Comparison of ENCODE assay signal across 10 mouse cellular contexts in the genomic region with DNA sequence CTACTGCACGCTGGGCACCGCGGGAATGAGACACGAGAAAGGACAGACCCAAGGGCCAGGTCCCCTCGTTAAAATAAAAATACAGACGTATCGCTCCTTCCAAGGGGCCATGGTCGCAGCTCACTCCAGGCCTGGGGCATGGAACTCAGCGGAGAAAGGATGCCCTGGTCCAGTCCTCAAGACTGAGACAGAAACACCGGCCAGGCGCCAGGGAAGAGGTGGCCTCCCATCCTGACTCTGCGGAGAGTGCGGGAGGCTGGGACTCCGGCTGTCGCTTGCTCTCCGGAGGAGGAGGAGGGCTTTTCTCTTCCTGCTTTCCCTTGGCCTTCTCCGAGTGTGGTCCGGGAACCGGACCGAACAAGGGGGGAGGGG. TPM values are rescaled to one million over a fixed set of nuclear protein-coding genes. Genes with fewer than 3 reads are reported as not detected.
DNase-seq lines count a peak whose midpoint lies in the region; ATAC-seq and TF ChIP-seq lines count a peak whose summit lies in the region.
"Had no signal": no experiment of that assay in that cellular context is flagged by ENCODE, and none has a peak within 500 bp of the region (broad histone marks: within the 10 kb centered on the region; RNA-seq: fewer than 3 reads in every experiment).

No protein-coding gene starts in this region.

- H3K9me3 ChIP-seq in heart, postnatal 0 days (replicated peaks; ENCODE audit: control insufficient read depth, low read length), result no peaks in the 10 kb centered on the region
- H3K9me3 ChIP-seq in midbrain, embryonic 10.5 days (replicated peaks), result no peaks in the 10 kb centered on the region

- TF ChIP-seq CTCF in bone marrow macrophage, adult 2 months (IDR thresholded peaks at IDR 0.05; ENCODE audit: low read depth, low read length), result no peak
- TF ChIP-seq CTCF in heart, postnatal 0 days (IDR thresholded peaks at IDR 0.05; ENCODE audit: low read depth), result no peak

- H3K27ac ChIP-seq in bone marrow macrophage, adult 2 months (ENCODE audit: insufficient read depth, low read depth, low read length), result no peak overlapping the region
- H3K27ac ChIP-seq in heart, postnatal 0 days (ENCODE audit: low read depth), result no peak overlapping the region
- peak overlapping the region; percentile 78 for H3K27ac ChIP-seq in midbrain, embryonic 10.5 days (replicated peaks)

- H3K36me3 ChIP-seq in heart, postnatal 0 days (replicated peaks; ENCODE audit: control insufficient read depth, insufficient read depth, low read length), result no peaks in the 10 kb centered on the region
- no peaks in the 10 kb centered on the region for H3K36me3 ChIP-seq in midbrain, embryonic 10.5 days

- peak overlapping the region; percentile 2 for H3K4me3 ChIP-seq in bone marrow macrophage, adult 2 months (ENCODE audit: insufficient read depth, low read length)
- H3K4me3 ChIP-seq in heart, postnatal 0 days (ENCODE audit: low read depth, low read length), result peak overlapping the region; percentile 37
- peak overlapping the region; percentile 52 for H3K4me3 ChIP-seq in midbrain, embryonic 10.5 days

- no peak for TF ChIP-seq EP300 in heart, postnatal 0 days (IDR thresholded peaks at IDR 0.05; ENCODE audit: low read depth)

- H3K4me2 ChIP-seq in heart, postnatal 0 days (ENCODE audit: low read depth, low read length), result peak overlapping the region; percentile 55; the same call in 1 of the 2 replicates

- no peak for TF ChIP-seq POLR2A in bone marrow macrophage, adult 2 months (IDR thresholded peaks at IDR 0.05; ENCODE audit: borderline replicate concordance, low read depth, low read length)

- H3K9ac ChIP-seq in heart, postnatal 0 days (replicated peaks; ENCODE audit: low read depth, low read length), result no peak overlapping the region

- H3K27me3 ChIP-seq in heart, postnatal 0 days (ENCODE audit: control insufficient read depth, insufficient read depth, low read length), result peaks cover 99% of the 10 kb centered on the region
- peaks cover 100% of the 10 kb centered on the region for H3K27me3 ChIP-seq in midbrain, embryonic 10.5 days (ENCODE audit: low read depth, poor library complexity, severe bottlenecking)

- no peak for ATAC-seq in heart, postnatal 0 days (ENCODE audit: insufficient read depth, low read depth)

- WGBS in heart, postnatal 0 days, result 3% methylated on average over 20 of the region's 20 CpGs
- 0% methylated on average over 20 of the region's 20 CpGs for WGBS in midbrain, embryonic 10.5 days

- H3K4me1 ChIP-seq in bone marrow macrophage, adult 2 months (ENCODE audit: control insufficient read depth, insufficient read depth, low read length), result no peaks in the 10 kb centered on the region; the same call in 1 of the 2 replicates
- H3K4me1 ChIP-seq in heart, postnatal 0 days (ENCODE audit: control insufficient read depth, insufficient read depth), result peaks cover 4% of the 10 kb centered on the region; the same call in 1 of the 2 replicates
- peaks cover 68% of the 10 kb centered on the region for H3K4me1 ChIP-seq in midbrain, embryonic 10.5 days

- peak; percentile 60 for DNase-seq in ES-CJ7 (ENCODE audit: low read depth, low spot score)
- DNase-seq in heart, postnatal 0 days (ENCODE audit: low spot score), result no peak
- DNase-seq in midbrain, embryonic 10.5 days (ENCODE audit: low spot score), result no peak
- no peak for DNase-seq in urinary bladder, postnatal 14 days (ENCODE audit: low spot score)
- no peak for DNase-seq in cerebellum, adult 8-10 months
- DNase-seq in c-Kit-positive CD71-positive TER-119-positive erythroid progenitor cells, embryonic 14.5 days (ENCODE audit: low spot score), result no peak
- no peak for DNase-seq in kidney, adult 9 months

RNA-seq across cellular contexts. Expression of a gene that starts 2.9 kb away (rescaled TPM):
- not detected in 2 replicates for polyA plus RNA-seq in bone marrow macrophage, adult 2 months (2012; ENCODE audit: insufficient read depth, insufficient read length, missing spikeins)
- total RNA-seq in heart, postnatal 0 days (2014; rRNA removed; ENCODE audit: low replicate concordance), result 0.15 TPM in 1 of 2 replicates, not detected in the other
- not detected in 2 replicates for polyA plus RNA-seq in heart, postnatal 0 days (2015; fragmentation: Nextera tagmentation; extraction: Ambion mirVana)
- 0.21 and 0.42 TPM in 2 replicates for polyA plus RNA-seq in midbrain, embryonic 10.5 days (2016; fragmentation: Nextera tagmentation; extraction: Ambion mirVana)
- total RNA-seq: adrenal gland, postnatal 36 days; heart, adult 18-20 months had no signal

RNA-seq across cellular contexts. Expression of a gene that starts 59.6 kb away (rescaled TPM):
- 34.1 and 40.1 TPM in 2 replicates for polyA plus RNA-seq in bone marrow macrophage, adult 2 months (2012; ENCODE audit: insufficient read depth, insufficient read length, missing spikeins)
- total RNA-seq in heart, postnatal 0 days (2014; rRNA removed; ENCODE audit: low replicate concordance), result 19.8 and 26.7 TPM in 2 replicates
- polyA plus RNA-seq in heart, postnatal 0 days (2015; fragmentation: Nextera tagmentation; extraction: Ambion mirVana), result 8.6 and 8.9 TPM in 2 replicates
- 10.3 and 11.5 TPM in 2 replicates for polyA plus RNA-seq in midbrain, embryonic 10.5 days (2016; fragmentation: Nextera tagmentation; extraction: Ambion mirVana)

Comparison
In these comparisons a context has a peak if more than half of its experiments do, and no peak if none do; other contexts are left out.
1. H3K4me3 ChIP-seq: peak in every context shown above with its lines; median percentile 52 in midbrain, embryonic 10.5 days; 37 in heart, postnatal 0 days; 2 in bone marrow macrophage, adult 2 months.